Mouse (Mus musculus): ENCODE measurements around the gene Lepr.
"Not testable (repeated sequence)": the region's sequence is repeated elsewhere in the genome, so short reads cannot be mapped to it uniquely, and the experiment has no call there.

The Lepr gene

DNA sequence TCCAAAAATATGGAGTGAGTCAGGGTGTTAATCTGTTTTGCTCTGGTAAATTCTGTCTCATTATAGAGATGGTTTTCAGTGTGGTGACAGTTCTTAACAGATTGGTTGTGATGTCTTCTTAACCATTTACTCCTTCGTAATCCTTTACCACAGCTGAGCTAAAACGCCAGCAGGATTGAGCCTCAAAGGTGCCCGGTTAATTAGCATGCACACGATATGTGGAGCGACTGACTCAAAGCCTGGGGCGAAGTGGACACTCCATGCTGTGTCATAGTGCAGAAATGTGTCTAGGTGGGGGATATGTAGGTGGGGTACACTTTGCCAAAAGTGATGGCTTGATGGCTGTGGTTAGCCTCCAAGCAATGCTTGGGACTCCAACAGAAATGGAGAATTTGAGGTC lies 1.4 kb upstream of the Lepr start:
- no peak for DNase-seq (ENCODE audit: low read depth)

DNA sequence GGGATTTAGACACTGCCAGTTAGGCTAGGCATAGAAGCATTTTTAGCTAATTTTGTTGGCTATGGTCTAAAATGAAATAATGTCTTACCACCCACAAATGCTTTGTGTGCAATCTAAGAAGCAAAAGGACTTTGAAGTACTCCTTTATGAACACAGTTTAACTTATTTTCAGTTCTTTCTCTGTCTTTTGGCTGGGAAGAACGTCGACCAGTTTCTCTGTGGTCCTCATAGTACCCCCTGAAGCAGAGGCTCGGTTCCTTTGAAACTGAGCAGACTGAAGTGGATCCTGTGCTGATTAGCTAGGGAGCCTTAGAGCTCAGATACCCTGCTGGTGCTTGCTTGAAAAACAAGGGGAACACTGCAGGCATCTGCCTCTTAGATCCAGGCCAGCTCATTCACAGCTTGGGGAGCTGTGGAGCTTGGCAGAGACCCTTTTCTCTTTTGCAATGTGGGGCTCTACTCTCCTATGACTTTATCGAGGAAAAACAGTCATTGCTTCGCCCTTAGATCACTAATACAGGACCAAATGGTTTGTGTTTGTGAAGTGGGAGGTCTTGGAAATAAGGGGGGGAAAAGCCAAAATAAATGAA lies 1.9 kb downstream of the Lepr start:
- no peak for DNase-seq (ENCODE audit: low read depth)

GRCm38 (mm10) chr4:101721705-101722104 lies 4.5 kb downstream of the Lepr start:
- DNase-seq (ENCODE audit: low read depth) = no peak

- no peak for DNase-seq (ENCODE audit: low read depth)
These were observed 24.8 kb downstream of the Lepr start for GRCm38 (mm10) chr4:101741973-101742372.

DNA sequence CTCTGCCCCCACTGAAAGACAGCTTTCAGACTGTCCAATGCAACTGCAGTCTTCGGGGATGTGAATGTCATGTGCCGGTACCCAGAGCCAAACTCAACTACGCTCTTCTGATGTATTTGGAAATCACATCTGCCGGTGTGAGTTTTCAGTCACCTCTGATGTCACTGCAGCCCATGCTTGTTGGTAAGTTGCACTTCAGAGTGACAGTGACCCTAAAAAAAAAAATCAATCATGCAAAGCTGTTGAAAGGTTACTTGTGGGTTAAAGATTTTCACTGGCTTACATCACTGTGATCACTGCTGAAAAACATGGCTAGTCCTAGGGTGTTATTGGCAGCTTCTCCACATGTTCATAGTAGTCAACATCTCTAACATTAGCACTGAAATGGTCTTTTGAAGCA lies 28.3 kb downstream of the Lepr start:
- no peak for DNase-seq (ENCODE audit: low read depth)

GRCm38 (mm10) chr4:101760490-101760889 lies 43.3 kb downstream of the Lepr start:
- no peak for DNase-seq (ENCODE audit: low read depth)

- not testable (repeated sequence) for DNase-seq (ENCODE audit: low read depth)
These were observed 126.7 kb downstream of the Lepr start, which contains the start of gene B020004J07Rik for GRCm38 (mm10) chr4:101843923-101844322. Gene B020004J07Rik (minus strand): TSS chr4:101844023.

DNA sequence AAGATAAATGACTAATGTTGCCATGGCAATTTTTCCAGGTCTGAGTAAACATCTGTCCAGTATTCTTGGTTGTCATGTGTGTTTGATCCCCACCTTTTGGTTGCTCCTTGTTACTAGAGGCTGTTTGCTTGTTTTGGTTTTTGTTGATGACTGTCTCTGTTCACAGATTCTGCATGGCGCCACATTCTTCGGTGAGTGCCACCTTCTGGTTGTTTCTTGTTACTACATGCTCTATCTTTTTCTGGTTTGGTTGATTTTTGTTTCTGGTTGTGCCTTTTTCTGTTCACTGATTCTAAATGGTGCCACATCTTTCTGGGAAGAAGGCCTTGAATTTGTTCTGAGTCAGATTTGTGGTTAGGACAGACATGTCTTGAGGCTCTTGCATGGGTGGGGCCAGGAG lies 133.7 kb downstream of the Lepr start:
- DNase-seq (ENCODE audit: low read depth) = no peak

GRCm38 (mm10) chr4:101860873-101861272 lies 143.7 kb downstream of the Lepr start:
- DNase-seq (ENCODE audit: low read depth) = peak; percentile 18

GRCm38 (mm10) chr4:101862289-101862688 lies 145.1 kb downstream of the Lepr start:
- DNase-seq (ENCODE audit: low read depth) = no peak

Data from c-Kit-positive CD71-negative TER-119-negative erythroid progenitor cells, embryonic 14.5 days (primary cell).